Mouse (Mus musculus) testis, postnatal 14 days (tissue): ENCODE measurements at regions not wholly inside any gene's neighbourhood (a gene's known extent, or its start where the extent isn't known, plus 50 kb on each side); places are given as distances from the start of the nearest gene placed in this dataset.

ENCODE experiments used
- DNase-seq: peaks from one replicate; pipeline ENCODE4 v3.0.0; 2021; ENCODE audit warnings: low spot score

DNA sequence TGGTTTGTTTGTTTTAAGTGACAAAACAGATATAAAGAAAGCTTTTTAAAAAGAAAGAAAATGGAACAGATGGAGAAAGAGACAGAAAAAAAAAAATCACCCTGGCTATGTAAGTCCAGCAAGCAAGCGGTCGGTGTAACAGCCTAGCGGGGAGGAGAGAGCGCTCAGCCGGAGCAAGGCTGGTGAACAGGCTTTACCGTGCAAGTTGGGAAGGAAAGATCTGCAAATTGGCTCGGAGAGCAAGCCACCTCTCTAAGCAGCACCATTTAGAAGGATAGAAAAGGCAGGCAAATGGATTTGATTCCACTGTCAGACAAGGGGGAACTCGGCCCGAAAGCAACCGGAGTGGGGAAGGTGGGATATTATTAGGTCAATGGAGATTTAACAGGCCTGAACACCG, 59.9 kb upstream of the Ppp2r5c start:
- DNase-seq, result no peak

- DNase-seq, result no peak
These were observed 59.4 kb upstream of the Ppp2r5c start for GRCm38 (mm10) chr12:110387567-110387966.

GRCm38 (mm10) chr12:110389439-110389838, 57.5 kb upstream of the Ppp2r5c start:
- DNase-seq, result no peak

- DNase-seq, result no peak
These were observed 55.5 kb upstream of the Ppp2r5c start for GRCm38 (mm10) chr12:110391464-110391863.

DNA sequence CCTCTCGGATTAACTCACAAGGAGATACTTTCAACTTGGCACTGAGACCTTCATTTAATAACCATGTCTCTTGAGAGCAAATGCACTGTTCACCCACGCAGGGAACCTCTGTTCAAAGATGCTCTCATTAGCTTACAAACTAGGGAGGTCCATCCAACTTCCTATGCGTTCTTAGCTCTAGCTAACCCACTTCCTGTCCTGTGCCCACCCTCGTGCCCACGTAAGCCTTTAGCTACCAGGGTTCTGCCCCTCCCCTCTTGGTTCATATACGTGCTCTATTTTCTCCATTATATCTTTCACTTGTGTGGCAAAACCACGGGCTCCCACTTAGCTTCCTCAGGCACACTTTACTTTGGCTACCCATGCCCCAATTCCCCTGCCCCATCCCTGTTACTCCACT, 53.4 kb upstream of the Ppp2r5c start:
- DNase-seq, result no peak
